Mouse (Mus musculus): ENCODE data around the gene Cdk19.
"Not testable (repeated sequence)": the region's sequence is repeated elsewhere in the genome, so short reads cannot be mapped to it uniquely, and the experiment has no call there.

Gene Cdk19

DNA sequence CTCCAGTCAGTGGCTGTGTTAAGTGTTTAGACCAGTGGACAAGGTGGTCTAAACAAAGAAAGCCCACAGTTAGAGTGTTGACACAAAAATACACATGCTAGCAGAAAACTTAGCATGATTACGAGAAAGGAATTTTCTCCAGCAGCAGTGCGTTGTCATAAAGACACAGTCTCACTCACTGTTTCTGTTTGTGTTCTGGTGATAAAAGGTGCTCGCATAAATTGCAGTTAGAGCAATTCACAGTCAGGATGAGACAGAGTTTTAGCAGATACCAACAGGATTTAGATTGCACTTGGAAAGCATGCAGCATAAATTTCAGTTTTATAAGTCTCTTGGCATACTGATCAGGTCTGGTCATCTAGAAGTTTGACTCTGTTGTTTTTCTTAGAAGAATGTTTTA lies 59.5 kb downstream of the Cdk19 start:
- no peak for DNase-seq (ENCODE audit: low spot score)

DNA sequence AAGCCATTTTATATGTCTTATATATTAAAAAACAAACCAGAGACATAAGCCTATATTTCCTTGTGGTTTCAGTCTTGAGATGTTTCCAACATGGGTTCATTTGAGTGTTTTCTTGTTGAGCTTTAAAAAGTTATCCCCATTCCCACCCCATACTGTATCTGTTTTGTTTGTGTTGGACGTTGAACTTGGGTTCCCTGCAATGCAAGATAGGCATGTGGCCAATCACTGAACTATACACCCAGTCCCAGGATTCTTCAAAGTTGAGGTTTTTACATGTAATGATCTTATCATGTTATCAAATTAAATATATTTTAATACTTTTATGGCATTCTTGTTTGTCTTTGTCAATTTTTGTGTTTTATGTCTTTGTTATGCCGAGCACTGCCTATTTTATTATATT lies 60.0 kb downstream of the Cdk19 start:
- no peak for DNase-seq (ENCODE audit: low spot score)

DNA sequence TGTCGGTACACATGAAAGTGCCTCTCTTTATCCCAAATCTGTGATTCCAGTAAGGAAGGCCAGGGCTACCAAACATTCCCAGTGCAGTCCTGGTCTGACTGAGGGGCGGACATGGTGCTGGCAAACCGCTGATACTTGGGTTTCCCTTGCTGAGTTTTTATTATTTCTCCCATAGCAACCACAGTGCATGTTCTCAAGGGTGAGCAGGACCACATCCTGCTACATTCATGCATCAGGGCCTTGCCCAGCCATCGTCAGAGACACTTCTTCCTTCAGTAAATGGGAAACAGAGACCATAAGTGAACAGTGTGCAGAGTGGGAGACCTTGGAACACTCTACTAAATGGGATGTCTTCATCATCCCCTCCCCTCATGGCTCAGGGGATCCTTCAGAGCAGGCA lies 60.9 kb downstream of the Cdk19 start:
- no peak for DNase-seq (ENCODE audit: low spot score)

DNA sequence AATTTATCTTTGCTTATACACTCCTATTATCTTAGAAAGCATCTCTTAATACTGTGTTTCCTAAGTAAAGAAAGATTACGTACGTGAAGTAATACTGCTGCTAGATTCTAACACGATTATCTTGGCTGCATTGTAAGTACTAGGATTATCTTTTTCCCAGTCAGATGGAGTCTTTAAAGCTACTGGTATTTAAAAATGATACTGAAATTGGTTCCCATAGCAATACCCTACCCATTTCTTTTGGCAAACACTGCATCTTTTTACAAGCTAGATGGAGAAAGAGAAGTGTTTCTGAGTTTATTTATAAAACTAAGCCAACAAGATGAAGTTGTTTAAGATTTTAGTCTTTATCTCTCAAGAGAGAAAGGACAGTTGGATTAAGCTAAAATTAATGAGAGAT lies 67.3 kb downstream of the Cdk19 start:
- DNase-seq (ENCODE audit: low spot score), result no peak

DNA sequence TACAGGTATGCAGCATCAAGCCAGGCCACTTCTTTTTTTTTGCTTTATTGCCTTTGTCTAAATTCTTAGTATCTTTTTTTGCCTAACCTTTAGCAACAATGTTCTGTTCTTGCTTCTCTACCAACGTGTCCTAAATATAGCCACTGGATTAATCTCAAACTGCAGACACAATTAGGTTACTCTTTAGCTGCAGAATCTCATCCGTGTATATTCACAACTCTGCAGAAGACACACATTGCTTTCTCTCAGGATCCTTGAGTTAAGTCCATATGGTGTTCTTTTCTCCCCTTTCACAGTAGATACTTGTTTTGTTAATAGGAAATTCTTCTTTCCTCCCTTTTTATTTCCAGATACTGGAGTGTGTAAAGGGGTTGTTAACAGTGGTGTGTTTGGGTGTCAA lies 70.0 kb downstream of the Cdk19 start:
- DNase-seq (ENCODE audit: low spot score), result no peak

DNA sequence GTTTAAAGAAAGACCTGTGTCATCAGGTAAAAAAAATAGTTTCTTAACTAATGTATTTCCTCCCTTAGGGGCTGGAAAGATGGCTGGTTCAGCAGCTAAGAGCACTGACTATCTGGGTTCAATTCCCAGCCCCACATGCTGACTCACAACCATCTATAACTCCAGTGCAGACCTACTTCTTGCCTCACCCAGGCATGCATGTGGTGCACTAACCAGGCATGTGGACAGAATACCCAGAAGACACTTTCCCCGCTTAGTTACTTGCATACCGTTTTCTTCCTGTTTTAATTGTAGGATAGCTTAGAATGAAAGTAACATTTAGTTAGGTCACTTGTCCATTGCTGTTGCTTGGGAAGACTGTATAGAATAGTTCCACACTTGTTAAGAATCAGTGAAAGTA lies 72.0 kb downstream of the Cdk19 start:
- no peak for DNase-seq (ENCODE audit: low spot score)

DNA sequence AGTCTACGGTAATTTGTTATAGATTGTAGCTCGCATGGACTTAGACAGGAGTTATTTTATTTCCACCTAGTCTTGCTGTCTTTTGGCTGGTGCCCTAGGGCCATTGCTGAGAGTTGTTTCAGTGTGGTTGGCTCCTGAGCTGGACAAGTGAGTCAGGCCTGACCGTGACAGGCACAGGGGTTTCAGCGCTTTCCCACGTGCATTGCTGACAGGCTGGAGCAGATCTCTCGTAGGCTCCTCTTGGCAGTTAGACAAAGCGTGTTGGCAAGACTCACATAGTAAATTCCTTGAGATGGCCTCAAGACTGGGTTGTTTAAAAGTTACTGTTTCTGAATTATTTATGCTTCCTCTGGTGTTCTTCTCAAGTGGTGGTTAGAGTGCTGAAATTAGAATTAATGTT lies 77.6 kb downstream of the Cdk19 start:
- DNase-seq (ENCODE audit: low spot score), result no peak

DNA sequence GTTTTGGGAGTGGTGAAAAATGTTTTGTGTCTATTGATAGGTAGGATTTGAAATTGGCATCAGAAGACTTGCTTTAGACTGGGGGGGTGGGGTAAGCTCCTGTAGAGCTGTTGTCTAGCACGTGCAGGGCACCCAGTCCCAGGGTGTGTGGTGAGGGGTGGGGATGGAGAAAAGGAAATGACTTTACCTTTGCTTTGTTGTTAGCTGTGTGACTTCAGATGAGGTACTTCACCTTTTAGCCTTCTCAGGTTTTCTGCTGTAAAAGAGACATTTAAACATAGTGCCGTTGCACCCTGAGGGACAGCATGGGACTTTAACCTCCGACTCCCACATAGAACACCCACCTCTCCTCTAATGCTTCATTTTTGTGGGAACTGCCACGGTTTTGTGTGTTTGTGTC lies 80.5 kb downstream of the Cdk19 start:
- DNase-seq (ENCODE audit: low spot score), result no peak

DNA sequence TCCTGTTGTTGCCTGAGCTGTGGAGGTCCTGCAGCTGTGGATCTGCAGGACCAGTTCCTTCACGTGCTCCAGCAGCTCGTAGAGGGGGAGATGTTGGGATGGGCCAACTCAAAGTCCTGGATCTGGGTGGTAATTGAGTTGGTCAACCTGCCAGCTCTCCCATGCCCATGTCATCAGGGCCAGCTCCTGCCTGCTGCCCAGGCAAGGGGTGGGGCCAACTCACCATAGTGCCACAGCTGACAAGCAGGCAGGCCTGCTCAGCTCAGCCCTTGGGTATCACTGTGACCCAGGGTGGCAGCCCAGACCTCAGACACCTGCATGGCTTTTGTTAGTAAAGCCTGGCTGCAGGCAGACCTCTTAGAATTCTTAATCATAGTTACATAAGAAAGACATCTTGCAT lies 81.3 kb downstream of the Cdk19 start:
- DNase-seq (ENCODE audit: low spot score), result no peak

DNA sequence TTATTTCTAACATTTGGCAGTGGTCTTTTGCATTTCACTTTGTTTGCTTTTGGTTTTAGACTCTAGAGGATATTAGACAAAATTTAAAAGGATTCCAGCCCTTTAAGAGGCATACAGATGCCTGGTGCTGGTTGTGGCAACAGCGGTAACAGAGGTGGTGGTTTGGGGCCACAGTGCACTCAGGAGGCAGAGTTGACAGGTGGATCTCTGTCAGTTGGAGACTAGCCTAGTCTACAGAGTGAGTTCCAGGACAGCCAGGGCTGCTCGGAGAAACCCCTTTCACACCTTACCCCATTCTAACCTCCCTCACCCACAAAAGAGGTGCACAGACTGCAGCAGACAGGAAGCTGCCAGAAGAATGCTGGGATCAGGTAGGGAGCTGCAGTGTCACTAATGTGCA lies 82.4 kb downstream of the Cdk19 start:
- no peak for DNase-seq (ENCODE audit: low spot score)

DNA sequence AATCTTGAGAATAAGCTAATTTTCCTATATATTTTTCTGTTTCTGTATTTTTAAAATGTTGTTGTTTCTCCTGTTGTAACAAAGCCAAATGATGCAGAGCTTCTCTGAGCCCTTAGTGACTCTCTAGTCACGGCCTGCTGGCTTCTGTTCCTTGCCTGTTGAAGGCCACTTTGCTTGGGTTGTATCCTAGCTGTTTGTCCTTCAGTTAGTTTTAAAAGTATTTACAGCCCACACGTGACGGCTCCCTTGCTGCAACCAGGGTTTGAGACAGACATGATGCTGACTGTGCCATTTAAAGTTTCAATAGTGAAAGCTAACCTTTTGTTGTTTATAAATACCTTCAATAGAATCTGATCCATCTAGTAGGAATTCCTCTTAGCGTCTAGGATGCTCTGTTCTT lies 83.3 kb downstream of the Cdk19 start:
- no peak for DNase-seq (ENCODE audit: low spot score)

DNA sequence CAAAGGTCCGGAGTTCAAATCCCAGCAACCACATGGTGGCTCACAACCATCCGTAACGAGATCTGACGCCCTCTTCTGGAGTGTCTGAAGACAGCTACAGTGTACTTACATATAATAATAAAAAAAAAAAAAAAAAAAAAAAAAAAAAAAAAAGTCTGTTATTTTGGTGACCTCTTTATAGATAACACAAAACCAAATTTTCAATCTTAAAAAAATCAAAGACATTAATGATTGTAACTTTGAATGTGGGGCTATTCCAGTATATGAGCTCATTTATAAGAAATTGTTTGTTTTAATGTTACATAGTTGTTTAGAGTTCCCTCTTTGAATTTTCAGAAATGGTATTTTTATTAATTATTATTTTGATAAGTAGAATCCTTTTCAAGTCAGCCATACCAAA lies 85.1 kb downstream of the Cdk19 start:
- not testable (repeated sequence) for DNase-seq (ENCODE audit: low spot score)

DNA sequence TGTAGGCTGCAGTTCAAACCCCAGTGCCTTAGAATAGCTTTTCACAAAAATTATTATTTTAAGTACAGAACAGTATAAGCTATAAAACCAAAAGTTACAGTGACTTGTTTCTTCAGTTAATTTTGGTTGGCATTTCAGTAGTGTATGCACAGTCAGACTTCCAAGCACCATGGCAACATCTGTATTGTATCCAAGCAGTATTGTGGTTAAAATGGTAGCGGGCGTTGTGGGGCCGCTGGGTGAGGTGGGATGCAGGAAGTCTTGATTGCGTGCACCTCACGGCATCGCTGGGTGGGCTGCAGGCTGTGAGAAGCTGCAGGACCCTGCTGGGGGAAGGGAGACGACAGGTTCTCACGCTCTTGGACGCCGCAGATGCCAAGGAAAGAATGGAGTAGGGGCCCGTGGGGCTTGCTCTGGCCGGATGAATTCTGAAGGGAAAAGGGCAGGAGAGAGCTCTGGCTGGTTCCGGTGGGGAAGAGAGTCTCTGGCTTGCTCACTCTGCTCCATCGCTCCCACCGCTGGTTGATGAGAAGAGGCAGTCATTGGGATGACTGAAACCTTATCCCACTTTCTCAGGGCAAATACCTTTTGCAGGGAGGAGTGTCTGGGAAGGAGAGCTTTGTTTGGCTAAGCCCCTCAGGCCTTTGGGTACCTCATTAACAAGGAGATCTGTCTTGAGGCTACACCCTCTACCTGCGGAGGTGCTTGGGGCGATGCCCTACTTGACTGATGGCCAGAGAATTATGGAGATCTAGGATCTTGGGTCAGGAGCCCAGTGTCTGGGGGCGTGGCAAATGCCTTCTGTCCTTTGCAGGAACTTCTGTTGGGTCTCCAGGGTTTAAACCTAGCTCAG lies 86.1 kb downstream of the Cdk19 start:
- DNase-seq (ENCODE audit: low spot score), result no peak

DNA sequence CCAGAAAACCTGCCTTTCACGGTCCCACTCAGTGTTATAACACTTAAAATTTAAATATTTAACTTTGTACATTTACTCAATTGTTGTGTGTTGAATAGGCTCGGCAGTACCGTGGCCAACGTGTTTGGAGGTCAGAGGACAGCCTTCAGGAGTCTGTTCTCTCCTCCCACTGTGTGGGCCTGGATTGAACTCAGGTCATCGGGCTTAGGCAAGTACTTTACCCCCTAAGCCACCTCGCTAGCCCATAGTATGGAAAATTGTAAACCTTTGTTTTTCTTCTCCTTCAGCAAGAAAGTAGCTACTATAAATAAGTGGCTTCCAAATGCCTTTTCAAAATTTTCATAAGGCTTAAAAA lies 86.7 kb downstream of the Cdk19 start:
- no peak for DNase-seq (ENCODE audit: low spot score)

DNA sequence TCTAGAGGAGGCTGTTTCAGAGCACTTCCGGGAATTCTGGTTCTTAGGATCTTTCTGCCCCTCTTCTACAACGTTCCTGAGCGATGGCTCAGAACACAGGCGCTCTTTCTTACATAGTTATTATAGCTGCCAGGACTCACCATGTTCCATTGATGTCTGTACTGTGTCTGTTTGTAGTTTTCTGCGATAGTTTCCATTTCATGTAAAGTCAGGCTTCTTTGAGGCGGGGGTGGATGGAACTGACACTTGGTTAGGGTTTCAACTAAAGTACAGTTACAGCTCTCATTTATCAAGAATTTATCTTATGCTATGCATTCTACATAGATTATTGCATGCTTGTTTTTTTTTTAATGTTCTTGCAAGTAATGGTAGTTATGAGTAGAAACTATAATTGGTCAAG lies 89.3 kb downstream of the Cdk19 start:
- no peak for DNase-seq (ENCODE audit: low spot score)

DNA sequence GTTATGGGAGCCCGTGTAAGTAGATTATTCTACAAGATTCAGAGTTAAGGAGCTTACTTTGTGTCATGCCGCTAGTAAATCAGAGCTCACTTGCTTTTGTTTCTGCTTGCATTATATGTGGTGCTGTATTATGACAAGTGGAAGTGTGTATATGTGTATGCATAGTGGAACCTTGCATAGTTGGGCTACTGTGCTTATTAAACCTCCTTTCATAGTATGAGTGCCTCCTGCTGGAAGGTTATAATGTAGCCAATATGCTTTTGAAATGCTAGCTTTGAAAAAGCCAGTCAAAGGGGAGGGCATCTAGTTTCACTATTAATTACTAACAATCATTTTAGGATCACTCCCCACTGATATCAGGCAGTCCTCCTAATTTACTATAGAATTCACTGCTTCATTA lies 89.7 kb downstream of the Cdk19 start:
- no peak for DNase-seq (ENCODE audit: low spot score)

DNA sequence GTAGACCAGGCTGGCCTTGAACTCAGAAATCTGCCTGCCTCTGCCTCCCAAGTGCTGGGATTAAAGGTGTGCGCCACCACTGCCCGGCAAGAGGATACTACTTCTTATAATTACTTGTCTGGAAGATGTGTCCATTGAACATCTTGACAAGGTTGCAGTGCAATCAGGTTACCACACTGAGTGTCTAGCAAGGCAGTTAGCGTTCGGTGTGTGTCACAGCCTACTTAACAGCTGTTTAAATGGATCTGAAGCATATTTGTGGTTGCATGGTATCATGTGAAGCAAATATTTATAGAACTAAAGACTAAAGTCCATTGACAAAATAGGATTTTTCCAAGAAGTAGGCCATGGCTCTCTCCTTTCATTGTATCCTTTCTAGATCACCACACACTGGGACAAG lies 90.8 kb downstream of the Cdk19 start:
- no peak for DNase-seq (ENCODE audit: low spot score)

DNA sequence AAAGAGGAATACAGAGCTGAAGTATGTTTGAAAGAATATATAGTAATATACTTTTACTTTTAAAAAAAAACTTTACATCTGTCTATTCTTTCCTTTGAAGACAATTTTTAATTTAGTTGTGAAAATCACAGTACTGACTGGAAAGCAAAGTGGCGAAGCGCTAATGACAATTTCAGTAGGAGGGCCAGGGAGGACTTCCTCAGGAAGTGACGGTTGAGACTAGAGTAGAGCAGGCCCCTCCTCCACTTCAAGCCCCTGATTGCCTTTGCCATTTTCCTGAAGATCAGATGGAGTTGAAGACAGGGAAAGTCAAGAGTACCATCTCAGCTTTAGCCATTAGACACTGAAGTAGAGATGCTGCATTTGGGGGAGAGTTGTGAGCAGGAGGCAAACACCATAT lies 92.6 kb downstream of the Cdk19 start:
- DNase-seq (ENCODE audit: low spot score), result no peak

DNA sequence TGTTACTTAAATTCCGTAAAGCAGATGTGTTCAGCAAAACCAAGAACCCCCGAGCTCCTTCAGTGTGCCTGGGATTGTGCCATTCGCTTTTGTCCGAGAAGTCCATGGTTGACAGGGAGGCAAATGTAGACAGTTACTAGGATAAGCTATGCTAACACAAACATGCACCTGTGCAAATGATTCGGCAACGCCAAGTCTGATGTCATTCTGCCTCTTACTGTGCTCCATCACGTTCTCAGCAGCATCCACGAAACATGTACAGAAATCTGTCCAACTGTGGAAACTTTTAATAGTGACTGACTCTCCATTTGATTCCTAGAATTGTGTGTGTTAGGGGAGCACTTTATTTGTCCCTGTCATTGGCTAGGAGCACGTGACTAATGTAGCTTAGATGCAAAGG lies 93.0 kb downstream of the Cdk19 start:
- DNase-seq (ENCODE audit: low spot score), result no peak

DNA sequence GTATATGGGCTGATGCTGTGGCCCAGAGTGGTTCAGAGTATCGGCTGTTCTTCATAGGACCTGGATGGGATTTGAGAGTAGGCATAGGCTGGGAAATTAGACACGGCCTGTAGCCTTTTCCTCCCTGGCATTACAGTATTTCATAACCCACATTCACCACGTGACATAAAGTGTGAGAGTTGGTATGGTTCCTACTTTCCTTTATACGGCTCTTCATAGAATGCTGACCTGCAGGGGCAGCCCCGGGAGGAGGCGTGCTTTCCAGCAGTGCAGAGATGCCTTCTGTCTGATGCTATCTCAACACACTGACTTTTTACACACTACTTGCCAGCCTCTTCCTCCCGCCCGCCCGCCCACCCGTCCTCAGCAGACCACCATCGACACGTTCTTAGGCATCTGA lies 96.0 kb downstream of the Cdk19 start:
- no peak for DNase-seq (ENCODE audit: low spot score)

DNA sequence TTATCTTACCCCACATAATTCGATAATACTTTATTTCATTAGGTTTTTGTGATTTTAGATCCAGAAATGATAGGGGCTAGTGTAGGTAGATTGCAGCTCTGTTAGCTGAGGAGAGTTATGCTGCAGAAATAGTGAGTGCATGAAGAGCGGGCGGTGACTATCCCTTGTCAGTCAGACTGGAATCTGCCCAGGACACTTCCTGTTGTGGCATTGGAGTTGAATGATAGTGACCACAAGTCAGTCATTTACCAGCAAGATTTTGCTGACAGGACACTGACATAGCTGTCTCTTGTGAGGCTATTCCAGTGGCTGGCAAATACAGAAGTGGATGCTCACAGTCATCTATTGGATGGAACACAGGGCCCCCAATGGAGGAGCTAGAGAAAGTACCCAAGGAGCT lies 97.8 kb downstream of the Cdk19 start:
- DNase-seq (ENCODE audit: low spot score), result no peak

DNA sequence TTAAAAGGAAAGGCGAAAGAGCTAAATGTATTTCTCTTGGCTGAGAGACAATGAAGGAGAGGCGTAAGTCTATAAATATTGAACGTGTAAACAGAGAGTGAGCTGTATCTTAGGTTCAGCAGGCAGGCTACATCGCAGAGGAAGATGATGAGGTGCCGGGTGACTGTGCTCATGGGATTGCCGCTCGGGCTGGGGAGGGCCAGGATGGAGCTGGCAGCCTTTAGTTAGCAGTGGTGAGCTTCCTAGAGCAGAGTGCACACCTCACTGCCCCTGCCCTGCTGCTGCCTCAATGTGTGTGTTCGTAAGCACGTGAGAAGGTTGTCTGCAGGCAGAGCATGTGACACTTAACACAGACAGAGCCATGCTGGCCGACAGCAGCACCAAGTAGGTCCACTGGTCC lies 101.4 kb downstream of the Cdk19 start:
- no peak for DNase-seq (ENCODE audit: low spot score)

DNA sequence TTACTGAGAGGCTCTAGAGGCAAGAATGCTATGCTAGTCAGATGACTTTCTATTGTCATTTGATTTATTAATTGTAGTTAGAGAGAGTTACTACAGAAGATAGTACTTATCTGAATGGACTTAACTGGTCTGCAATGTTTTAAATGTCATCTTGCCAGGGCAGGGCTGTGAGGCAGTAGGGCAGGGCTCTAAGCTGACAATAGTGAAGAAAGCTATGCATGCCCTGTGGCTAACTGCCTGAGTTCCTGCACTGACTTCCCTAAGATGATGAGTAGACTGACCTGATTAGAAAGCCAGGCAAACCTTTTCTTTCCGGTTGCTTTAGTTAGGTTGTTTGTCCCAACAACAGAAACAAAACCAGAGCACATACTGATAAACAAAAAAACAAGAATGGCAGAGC lies 102.7 kb downstream of the Cdk19 start:
- no peak for DNase-seq (ENCODE audit: low spot score)

DNA sequence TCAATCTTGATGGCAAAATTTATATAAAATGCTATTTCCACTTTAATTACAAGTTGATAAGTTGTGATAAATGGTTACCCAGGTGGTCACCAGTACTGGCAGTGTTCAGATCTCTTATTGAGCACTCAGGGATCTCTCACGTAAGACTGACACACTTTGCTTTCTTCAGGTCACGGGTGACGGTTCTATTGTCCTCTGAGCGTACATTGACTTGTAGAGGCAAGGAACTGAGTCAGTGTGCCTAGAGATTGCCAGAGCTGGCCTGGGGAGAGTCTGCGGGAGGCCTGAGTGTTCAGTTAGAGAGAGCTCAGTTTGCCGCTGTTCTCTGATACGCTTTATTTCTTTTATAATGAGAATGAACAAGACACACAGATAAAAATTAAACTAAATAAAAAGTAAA lies 104.0 kb downstream of the Cdk19 start:
- no peak for DNase-seq (ENCODE audit: low spot score)

Data from left cerebral cortex, adult 11 months (tissue).